Mouse (Mus musculus) forebrain, postnatal 0 days (tissue): ENCODE measurements at regions not wholly inside any gene's neighbourhood (a gene's known extent, or its start where the extent isn't known, plus 50 kb on each side); places are given as distances from the start of the nearest gene placed in this dataset.

Source experiments
- ATAC-seq: fragments of 200-750 bp; cut with Nextera tagmentation; 2 replicates; pipeline ENCODE4 v1.8.0; 2017; ENCODE audit warnings: mild to moderate bottlenecking, moderate library complexity
- DNase-seq: peaks from one replicate; pipeline ENCODE4 v3.0.0-alpha.2; 2015
- H3K27ac ChIP-seq: fragments of 300-500 bp; sonication (generic); 2 replicates; pipeline ENCODE4 v1.5.1; 2014; ENCODE audit warnings: low read depth, mild to moderate bottlenecking, antibody characterized with exemption, low read length, moderate library complexity, mixed read lengths
- H3K27me3 ChIP-seq: fragments of 300-500 bp; sonication (generic); 2 replicates; pipeline ENCODE4 v1.6.1; 2014; ENCODE audit warnings: mild to moderate bottlenecking, low read length, mixed read lengths; ENCODE audit not compliant: insufficient read depth
- H3K36me3 ChIP-seq: fragments of 300-500 bp; sonication (generic); 2 replicates; pipeline ENCODE4 v1.6.1; 2014; ENCODE audit warnings: mild to moderate bottlenecking, moderate library complexity; ENCODE audit not compliant: insufficient read depth
- H3K4me1 ChIP-seq: fragments of 300-500 bp; sonication (generic); 2 replicates; pipeline ENCODE4 v1.6.1; 2014; ENCODE audit warnings: antibody characterized with exemption; ENCODE audit not compliant: insufficient read depth
- H3K4me2 ChIP-seq: fragments of 300-500 bp; sonication (generic); 2 replicates; pipeline ENCODE4 v1.6.1; 2014; ENCODE audit warnings: low read depth, mild to moderate bottlenecking, moderate library complexity
- H3K4me3 ChIP-seq: fragments of 300-500 bp; sonication (generic); 2 replicates; pipeline ENCODE4 v1.5.1; 2014; ENCODE audit warnings: low read depth, low read length, mixed read lengths
- H3K9ac ChIP-seq: fragments of 300-500 bp; sonication (generic); 2 replicates; pipeline ENCODE4 v1.6.1; 2014; ENCODE audit warnings: mild to moderate bottlenecking
- H3K9me3 ChIP-seq: fragments of 300-500 bp; sonication (generic); 2 replicates; pipeline ENCODE4 v1.6.1; 2016; ENCODE audit warnings: low read length
- CTCF ChIP-seq: sonication (generic); IDR thresholded peaks from 2 replicates; pipeline ENCODE4 v1.5.1; 2016; ENCODE audit warnings: antibody characterized with exemption, control low read depth, low read depth
- WGBS: fragments of 180-500 bp; shearing (Covaris S2); extraction: QIAGEN DNeasy Blood & Tissue Kit; methylation state at CpG from one replicate; pipeline ENCODE4 v1.1.7; 2014; 5-methylcytosine and 5-hydroxymethylcytosine counted together

DNA sequence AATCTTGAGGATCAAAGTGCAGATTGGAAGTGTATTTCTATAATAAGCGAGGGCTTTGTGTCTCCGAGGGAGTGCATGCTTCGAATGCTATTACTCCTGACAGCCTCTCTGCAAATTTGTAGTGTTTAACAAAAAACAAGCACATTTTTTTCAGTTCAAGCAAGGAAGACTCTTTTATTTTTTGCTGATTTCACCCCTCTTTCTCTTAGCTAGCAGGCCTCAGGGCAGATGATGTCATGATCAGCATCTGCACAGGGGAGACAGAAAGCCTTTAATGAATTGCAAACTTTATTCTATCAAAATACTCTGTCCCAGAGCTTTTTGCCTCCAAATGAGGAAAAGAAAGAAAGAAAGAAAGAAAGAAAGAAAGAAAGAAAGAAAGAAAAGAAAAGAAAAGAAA, 455.4 kb downstream of the Prkd1 start:
- ATAC-seq (no peak), DNase-seq (no peak)
- Histone ChIP-seq H3K4me2 (no peak overlapping the region), H3K36me3 (no peaks in the 10 kb centered on the region), H3K27ac (peak overlapping the region; percentile 57; the same call in 1 of the 2 replicates), H3K27me3 (no peaks in the 10 kb centered on the region), H3K9ac (no peak overlapping the region), H3K4me3 (no peak overlapping the region), H3K9me3 (no peaks in the 10 kb centered on the region), H3K4me1 (peaks cover 17% of the 10 kb centered on the region; the same call in 1 of the 2 replicates)
- 42% methylated on average over 3 of the region's 3 CpGs for WGBS
- TF ChIP-seq CTCF = no peak

DNA sequence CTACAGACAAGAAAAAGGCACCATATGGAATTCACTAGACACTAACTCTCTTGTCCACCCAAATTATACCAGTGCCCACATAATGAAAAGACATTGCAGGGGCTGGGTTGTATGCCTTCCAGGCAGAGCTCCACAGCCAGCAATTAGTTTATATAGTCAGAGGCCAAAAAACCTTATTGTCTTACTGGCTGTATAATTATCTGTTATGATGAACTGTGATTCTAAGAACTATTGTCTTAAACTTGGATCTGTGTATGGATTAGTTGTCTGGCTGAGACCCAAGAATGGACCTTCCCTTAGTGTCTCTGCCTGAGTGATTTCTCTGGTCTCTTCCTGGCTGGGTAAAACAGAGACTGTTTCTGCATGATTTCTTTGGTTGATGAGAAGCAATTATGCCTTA, 454.2 kb downstream of the Prkd1 start:
- ATAC-seq (no peak), DNase-seq (peak; percentile 35)
- Histone ChIP-seq H3K27ac (no peak overlapping the region), H3K9me3 (no peaks in the 10 kb centered on the region), H3K27me3 (no peaks in the 10 kb centered on the region), H3K4me2 (no peak overlapping the region), H3K9ac (no peak overlapping the region), H3K4me1 (peaks cover 17% of the 10 kb centered on the region; the same call in 1 of the 2 replicates), H3K4me3 (no peak overlapping the region), H3K36me3 (no peaks in the 10 kb centered on the region)
- no peak for TF ChIP-seq CTCF

DNA sequence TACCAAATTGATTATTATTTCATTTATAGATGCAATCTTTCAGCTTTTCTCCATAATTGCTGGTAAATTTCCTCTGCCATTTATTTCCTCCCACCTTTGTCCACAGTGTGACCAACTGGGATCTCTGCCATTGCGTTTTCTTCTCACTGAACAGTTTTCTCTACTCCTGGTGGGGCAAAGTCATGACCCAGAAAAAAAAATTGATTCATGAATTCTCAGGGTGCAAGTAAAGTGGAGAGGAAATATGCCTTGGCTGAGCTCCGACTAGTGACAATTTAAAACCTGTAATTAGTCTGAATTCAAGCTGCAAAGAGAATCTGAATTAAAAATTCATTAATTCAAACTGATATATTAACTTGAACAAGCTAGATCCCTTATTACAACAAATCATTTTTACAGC, 452.6 kb downstream of the Prkd1 start:
- Histone ChIP-seq H3K4me3 (no peak overlapping the region), H3K27ac (no peak overlapping the region), H3K9me3 (no peaks in the 10 kb centered on the region), H3K27me3 (no peaks in the 10 kb centered on the region), H3K36me3 (no peaks in the 10 kb centered on the region), H3K4me2 (no peak overlapping the region), H3K4me1 (peaks cover 12% of the 10 kb centered on the region; the same call in 1 of the 2 replicates), H3K9ac (no peak overlapping the region)
- WGBS = 23% methylated on average over 2 of the region's 2 CpGs
- no peak for TF ChIP-seq CTCF
- no peak for ATAC-seq
- DNase-seq = no peak

DNA sequence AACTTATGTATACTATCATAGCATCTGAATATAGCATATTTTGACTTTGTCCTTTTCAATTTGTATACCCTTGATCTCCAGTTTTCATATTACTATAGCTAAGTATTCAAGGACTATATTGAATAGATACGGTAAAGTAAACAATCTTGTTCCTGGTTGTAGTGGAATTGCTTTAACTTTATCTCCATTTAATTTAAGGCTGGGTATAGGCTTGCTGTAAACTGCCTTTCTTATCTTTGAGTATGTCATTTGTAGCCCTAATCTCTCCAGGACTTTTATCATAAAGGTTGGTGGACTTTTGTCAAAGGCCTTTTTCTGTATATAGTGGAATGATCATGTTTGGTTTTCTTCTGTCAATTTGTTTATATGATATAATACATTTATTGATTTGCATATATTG, 407.8 kb downstream of the Prkd1 start:
- Histone ChIP-seq H3K4me2 (no peak overlapping the region), H3K27ac (no peak overlapping the region), H3K9ac (no peak overlapping the region), H3K9me3 (no peaks in the 10 kb centered on the region), H3K36me3 (no peaks in the 10 kb centered on the region), H3K27me3 (no peaks in the 10 kb centered on the region), H3K4me3 (no peak overlapping the region), H3K4me1 (no peaks in the 10 kb centered on the region)
- ATAC-seq (no peak), DNase-seq (no peak)
- TF ChIP-seq CTCF = no peak
- 98% methylated on average over 1 of the region's 1 CpGs for WGBS

DNA sequence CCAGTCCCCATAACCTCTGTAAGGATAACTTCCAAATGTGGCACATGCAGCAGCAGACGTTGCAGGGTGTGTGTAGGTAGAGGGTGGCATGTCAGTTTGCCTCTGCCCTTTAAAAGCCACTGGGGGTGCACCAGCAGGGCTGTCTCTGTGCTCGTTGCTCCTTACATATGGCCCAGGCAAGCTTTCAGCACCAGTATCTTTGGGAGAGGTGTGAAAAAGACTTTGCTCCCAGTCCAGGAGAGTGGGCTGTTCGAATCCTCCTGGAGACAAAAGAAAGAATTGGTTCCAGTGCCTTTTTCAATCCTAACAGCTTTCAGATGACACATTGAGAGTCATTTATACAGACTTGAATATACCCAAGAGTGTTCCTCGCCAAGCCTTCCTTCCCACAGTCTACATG, 390.0 kb downstream of the Prkd1 start:
- ATAC-seq (peak; percentile 55; the same call in 1 of the 2 replicates), DNase-seq (no peak)
- H3K4me1 ChIP-seq = no peaks in the 10 kb centered on the region
- WGBS = 73% methylated on average over 4 of the region's 4 CpGs
- H3K4me2 ChIP-seq = no peak overlapping the region
- TF ChIP-seq CTCF = no peak
- no peak overlapping the region for H3K4me3 ChIP-seq
- H3K9ac ChIP-seq = no peak overlapping the region
- H3K9me3 ChIP-seq = no peaks in the 10 kb centered on the region
- no peak overlapping the region for H3K27ac ChIP-seq
- H3K27me3 ChIP-seq = no peaks in the 10 kb centered on the region
- no peaks in the 10 kb centered on the region for H3K36me3 ChIP-seq

DNA sequence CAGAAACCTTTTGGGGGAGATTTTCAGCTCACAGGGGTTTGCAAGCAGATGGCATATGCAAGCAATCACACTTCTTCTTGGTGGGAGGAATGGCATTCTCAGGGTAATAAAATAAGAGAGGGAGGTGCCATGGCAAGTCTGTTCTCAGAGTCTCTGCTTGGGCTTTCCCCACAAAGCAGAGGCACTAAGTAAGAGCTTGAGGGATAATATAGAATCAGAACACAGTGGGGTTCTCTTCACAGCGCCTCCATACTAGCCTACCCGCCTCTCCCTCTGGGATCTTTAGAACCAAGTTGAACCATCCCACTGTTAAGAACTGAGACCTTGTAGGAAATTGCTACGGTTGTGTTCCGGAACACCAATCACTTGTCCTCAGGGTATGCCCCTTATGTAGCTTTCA, 387.8 kb downstream of the Prkd1 start:
- Histone ChIP-seq H3K27me3 (no peaks in the 10 kb centered on the region), H3K27ac (no peak overlapping the region), H3K4me3 (no peak overlapping the region), H3K9ac (no peak overlapping the region), H3K9me3 (no peaks in the 10 kb centered on the region), H3K36me3 (no peaks in the 10 kb centered on the region), H3K4me1 (no peaks in the 10 kb centered on the region), H3K4me2 (no peak overlapping the region)
- no peak for TF ChIP-seq CTCF
- ATAC-seq = no peak
- no peak for DNase-seq
- WGBS = 91% methylated on average over 4 of the region's 4 CpGs

DNA sequence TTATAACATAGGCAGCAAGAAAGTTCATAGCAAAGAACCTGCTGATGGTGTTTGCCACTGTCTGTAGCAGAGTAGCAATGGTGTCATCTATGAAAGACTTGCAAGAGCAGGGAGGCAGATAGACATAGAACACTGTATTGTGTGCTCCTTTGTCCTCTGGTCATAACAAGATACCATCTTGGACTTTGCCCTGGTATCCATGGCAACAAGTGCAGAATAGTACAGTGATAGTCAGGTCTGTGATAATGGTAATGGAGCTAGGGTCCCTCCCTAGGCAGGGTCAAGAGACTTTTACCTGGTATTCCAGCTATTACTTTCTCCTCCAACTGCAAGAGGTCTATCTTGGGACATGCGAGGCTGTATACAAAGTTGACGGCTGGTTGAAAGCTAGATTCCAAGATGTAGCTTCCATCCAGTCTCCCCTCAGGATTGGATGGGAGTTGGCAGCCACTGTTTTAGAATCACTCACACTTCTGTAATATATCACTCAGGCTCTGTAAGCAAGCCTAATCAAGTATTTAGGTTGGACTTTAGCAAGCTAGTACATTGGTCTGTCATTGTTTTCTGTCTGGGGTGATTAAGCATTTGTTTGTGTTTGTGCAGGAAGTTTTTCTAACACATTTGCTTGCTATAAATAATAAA, 375.5 kb downstream of the Prkd1 start:
- no peaks in the 10 kb centered on the region for H3K4me1 ChIP-seq
- ATAC-seq (no peak), DNase-seq (no peak)
- H3K4me2 ChIP-seq = no peak overlapping the region
- 94% methylated on average over 2 of the region's 2 CpGs for WGBS
- no peaks in the 10 kb centered on the region for H3K36me3 ChIP-seq
- H3K27me3 ChIP-seq = no peaks in the 10 kb centered on the region
- H3K9me3 ChIP-seq = no peaks in the 10 kb centered on the region
- H3K9ac ChIP-seq = no peak overlapping the region
- no peak overlapping the region for H3K27ac ChIP-seq
- no peak overlapping the region for H3K4me3 ChIP-seq
- TF ChIP-seq CTCF = no peak
